Mouse (Mus musculus) thymus, postnatal 0 days (tissue): ENCODE measurements around the gene Hoga1. TPM values are rescaled to one million over a fixed set of nuclear protein-coding genes. Genes with fewer than 3 reads are reported as not detected.

Experiments
- DNase-seq: peaks from one replicate; pipeline ENCODE4 v3.0.0-alpha.2; 2015; ENCODE audit warnings: low spot score
- polyA plus RNA-seq: library from polyadenylated mRNA; unstranded; fragments of >200 nt; fragmentation: Nextera tagmentation; extraction: Ambion mirVana; gene quantifications from 2 replicates; pipeline ENCODE4 v1.2.1, GENCODE M21; 2015

The Hoga1 gene
- polyA plus RNA-seq, 1 experiment from 2014 or later = 1.4 TPM

- no peak for DNase-seq
These were observed 73.2 kb downstream of the Hoga1 start for GRCm38 (mm10) chr19:42118596-42118995.

- DNase-seq = no peak
These were observed 75.0 kb downstream of the Hoga1 start for GRCm38 (mm10) chr19:42120451-42120850.

Other genes starting within 250 kb of the Hoga1 start
- gene Arhgap19, start 243.6 kb upstream of the Hoga1 start, polyA plus RNA-seq = 25.3 and 27.0 TPM in 2 replicates
- 18.6 and 21.3 TPM in 2 replicates for gene Frat1, start 215.6 kb upstream of the Hoga1 start, polyA plus RNA-seq
- 12.1 and 16.0 TPM in 2 replicates for gene Frat2, start 197.5 kb upstream of the Hoga1 start, polyA plus RNA-seq
- gene Rrp12, start 149.4 kb upstream of the Hoga1 start, polyA plus RNA-seq = 11.3 and 12.4 TPM in 2 replicates
- 251 and 275 TPM in 2 replicates for gene Pgam1, start 133.7 kb upstream of the Hoga1 start, polyA plus RNA-seq
- 86.9 and 90.8 TPM in 2 replicates for gene Exosc1, start 112.2 kb upstream of the Hoga1 start, polyA plus RNA-seq
- gene Zdhhc16, start 112.1 kb upstream of the Hoga1 start, polyA plus RNA-seq = 67.3 and 67.8 TPM in 2 replicates
- 28.0 and 31.2 TPM in 2 replicates for gene Mms19, start 64.5 kb upstream of the Hoga1 start, polyA plus RNA-seq
- 15.4 and 16.0 TPM in 2 replicates for gene Ubtd1, start 63.8 kb upstream of the Hoga1 start, polyA plus RNA-seq
- 0.21 TPM in 1 of 2 replicates, not detected in the other for gene Ankrd2, start 9.6 kb upstream of the Hoga1 start, polyA plus RNA-seq
- not detected in 2 replicates for gene 4933411K16Rik, start 6.6 kb downstream of the Hoga1 start, polyA plus RNA-seq
- 1.8 and 2.2 TPM in 2 replicates for gene Morn4, start 40.7 kb downstream of the Hoga1 start, polyA plus RNA-seq
- gene Pi4k2a, start 44.9 kb downstream of the Hoga1 start, polyA plus RNA-seq = 20.1 and 23.3 TPM in 2 replicates
- 20.6 and 21.3 TPM in 2 replicates for gene Avpi1, start 83.4 kb downstream of the Hoga1 start, polyA plus RNA-seq
- 3.4 and 5.3 TPM in 2 replicates for gene Marveld1, start 101.8 kb downstream of the Hoga1 start, polyA plus RNA-seq
- gene Zfyve27, start 118.3 kb downstream of the Hoga1 start, polyA plus RNA-seq = 26.7 and 31.4 TPM in 2 replicates
- gene Sfrp5, start 156.6 kb downstream of the Hoga1 start, polyA plus RNA-seq = 0.36 and 0.49 TPM in 2 replicates
- 0.39 and 0.52 TPM in 2 replicates for gene Golga7b, start 202.0 kb downstream of the Hoga1 start, polyA plus RNA-seq